Mouse (Mus musculus): ENCODE measurements around the gene Arhgap30.

The Arhgap30 gene

DNA sequence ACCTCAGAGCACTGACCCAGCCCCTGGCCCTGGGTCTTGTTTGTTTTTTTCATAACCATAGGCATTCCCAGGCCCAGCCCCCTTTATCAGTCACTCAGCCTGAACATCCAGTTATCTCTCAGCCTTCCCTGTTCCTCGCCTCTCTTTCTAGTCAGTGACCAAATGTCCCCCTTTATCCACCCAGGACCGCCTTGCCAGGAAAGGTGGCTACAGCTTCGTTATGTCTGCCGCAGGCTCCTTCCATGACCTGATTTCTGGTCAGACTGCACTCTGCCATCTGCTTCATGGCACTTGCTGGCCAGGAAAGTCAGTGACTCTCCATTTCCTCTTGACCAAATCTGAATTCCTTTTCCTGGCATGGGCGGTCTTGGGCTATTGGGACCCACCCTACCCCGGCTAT is 10.5 kb upstream of the Arhgap30 start:
- DNase-seq (ENCODE audit: low read depth, low spot score): no peak

GRCm38 (mm10) chr1:171379935-171380599 is 8.7 kb upstream of the Arhgap30 start:
- peak; percentile 82 for DNase-seq (ENCODE audit: low read depth, low spot score)

DNA sequence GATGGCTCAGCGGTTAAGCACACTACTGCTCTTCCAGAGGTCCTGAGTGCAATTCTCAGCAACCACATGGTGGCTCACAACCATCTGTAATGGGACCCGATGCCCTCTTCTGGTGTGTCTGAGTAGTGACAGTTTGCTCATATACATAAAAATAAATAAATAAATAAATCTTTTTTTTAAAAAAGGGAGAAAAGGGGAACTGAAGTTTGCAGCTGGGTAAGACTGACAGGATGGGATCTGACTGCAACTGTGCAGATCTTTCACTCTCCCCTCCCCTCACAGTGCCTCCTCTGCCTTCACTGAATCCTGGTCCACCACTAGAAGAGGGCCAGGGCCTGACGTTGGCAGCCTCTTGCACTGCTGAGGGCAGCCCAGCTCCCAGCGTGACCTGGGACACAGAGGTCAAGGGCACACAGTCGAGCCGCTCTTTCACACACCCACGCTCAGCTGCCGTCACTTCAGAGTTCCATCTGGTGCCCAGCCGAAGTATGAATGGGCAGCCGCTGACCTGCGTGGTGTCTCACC is 6.6 kb upstream of the Arhgap30 start:
- DNase-seq (ENCODE audit: low read depth, low spot score): no peak

DNA sequence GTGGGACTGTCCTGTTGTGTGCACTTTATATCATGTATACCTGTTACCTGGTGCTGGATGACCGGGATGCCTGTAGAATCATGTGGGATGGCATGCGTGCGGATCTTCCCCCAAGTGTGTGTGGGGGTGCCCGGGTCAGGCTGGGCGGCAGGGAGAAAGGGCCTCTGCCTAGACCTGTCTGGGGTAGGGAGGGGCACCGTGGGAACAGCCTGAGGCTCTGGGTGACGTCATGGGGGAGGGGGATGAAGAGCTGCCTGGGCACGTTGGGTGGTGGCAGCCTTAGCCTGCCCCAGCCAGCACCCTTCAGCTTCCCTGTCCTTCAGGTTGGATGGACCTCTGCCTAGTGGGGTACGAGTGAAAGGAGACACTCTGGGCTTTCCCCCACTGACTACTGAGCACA is 4.4 kb upstream of the Arhgap30 start:
- DNase-seq (ENCODE audit: low read depth, low spot score): no peak

GRCm38 (mm10) chr1:171385171-171385570 is 3.6 kb upstream of the Arhgap30 start:
- DNase-seq (ENCODE audit: low read depth, low spot score): no peak

GRCm38 (mm10) chr1:171387099-171387498 is 1.7 kb upstream of the Arhgap30 start:
- DNase-seq (ENCODE audit: low read depth, low spot score): peak; percentile 55

- no peak for DNase-seq (ENCODE audit: low read depth, low spot score)
Observed at GRCm38 (mm10) chr1:171390101-171390500, 1.3 kb downstream of the Arhgap30 start.

DNA sequence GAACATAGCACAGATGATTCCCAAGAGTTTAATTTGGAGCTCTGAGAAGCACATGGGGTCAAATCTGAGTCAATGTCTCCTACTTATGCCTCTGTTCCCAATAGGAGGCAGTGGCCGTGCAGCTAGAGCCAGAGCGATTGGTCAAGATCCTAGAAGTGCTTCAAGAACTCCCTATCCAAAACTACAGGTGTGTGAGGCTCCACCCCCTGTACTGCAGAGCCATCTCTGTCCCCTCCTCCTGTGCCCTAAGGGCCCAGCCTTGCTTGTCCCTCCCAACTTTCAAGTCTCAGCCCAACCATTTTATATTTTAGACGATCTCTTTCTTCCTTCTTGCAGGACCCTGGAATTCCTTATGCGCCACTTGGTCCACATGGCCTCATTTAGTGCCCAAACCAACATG is 13.1 kb downstream of the Arhgap30 start:
- no peak for DNase-seq (ENCODE audit: low read depth, low spot score)

DNA sequence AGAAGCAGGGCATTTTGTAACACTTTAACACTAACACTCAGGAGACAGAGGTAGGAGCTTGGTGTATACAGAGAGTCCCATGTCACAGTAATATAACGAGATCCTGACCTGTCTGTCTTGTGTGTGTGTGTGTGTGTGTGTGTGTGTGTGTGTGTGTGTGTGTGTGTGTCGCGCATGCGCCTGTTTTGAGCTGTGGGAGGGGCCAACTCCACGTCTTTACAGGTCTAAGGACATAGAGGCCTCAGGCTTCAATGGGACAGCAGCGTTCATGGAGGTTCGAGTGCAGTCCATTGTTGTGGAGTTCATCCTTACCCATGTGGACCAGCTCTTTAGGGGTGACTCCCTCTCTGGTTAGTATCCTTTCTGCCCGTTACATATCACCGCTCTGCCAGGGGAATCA is 14.2 kb downstream of the Arhgap30 start:
- DNase-seq (ENCODE audit: low read depth, low spot score): no peak

- DNase-seq (ENCODE audit: low read depth, low spot score): no peak
Observed at GRCm38 (mm10) chr1:171407263-171407662, 18.5 kb downstream of the Arhgap30 start.

DNA sequence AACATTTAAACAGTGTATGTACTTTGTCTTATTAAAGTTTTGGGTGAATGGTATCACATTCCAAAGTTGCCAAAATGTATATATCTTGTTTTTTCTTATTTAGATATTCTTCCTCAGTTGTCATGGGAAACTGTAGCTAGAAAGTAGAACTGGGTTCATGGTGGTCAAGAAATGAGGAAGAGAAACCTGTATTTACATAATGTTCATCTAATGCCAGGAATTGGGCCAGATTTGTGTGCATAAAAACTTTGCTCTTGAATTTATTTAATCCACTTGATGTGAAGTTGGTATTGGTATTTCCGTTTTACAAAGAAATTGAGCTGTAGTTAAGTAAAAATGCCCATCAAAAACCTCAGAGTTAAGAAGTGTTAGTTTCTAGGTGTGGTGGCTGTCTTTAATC is 21.5 kb downstream of the Arhgap30 start:
- no peak for DNase-seq (ENCODE audit: low read depth, low spot score)

- peak; percentile 96 for DNase-seq (ENCODE audit: low read depth, low spot score)
Observed at GRCm38 (mm10) chr1:171410947-171411484, 22.3 kb downstream of the Arhgap30 start, which contains the start of gene Usf1. Gene Usf1 (plus strand): TSS chr1:171411313.

- DNase-seq (ENCODE audit: low read depth, low spot score): no peak
Observed at GRCm38 (mm10) chr1:171411492-171411941, 22.8 kb downstream of the Arhgap30 start.

DNA sequence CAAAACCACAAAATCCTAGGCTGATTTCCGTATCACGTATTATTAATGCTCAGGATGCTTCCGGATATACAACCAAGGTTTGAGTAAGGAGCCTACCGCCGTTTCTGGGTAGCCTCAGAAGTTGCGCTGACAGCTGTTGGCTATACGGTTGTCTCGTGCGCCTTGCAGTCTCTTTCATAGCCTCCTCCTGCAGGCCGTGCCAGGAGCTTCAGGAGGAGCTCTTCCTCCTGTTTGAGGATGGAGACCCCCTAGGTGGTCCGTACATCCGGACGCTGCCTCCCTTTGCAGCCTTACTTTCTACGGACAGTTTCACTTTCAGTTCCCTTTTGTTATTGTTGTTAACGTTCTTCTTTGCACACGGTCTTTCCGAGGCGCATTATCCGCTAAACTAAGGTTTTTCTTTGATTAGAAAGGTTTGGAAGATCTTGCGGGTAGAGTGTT is 23.3 kb downstream of the Arhgap30 start:
- DNase-seq (ENCODE audit: low read depth, low spot score): peak; percentile 67

- DNase-seq (ENCODE audit: low read depth, low spot score): peak; percentile 49
Observed at GRCm38 (mm10) chr1:171412446-171412845, 23.7 kb downstream of the Arhgap30 start.

DNA sequence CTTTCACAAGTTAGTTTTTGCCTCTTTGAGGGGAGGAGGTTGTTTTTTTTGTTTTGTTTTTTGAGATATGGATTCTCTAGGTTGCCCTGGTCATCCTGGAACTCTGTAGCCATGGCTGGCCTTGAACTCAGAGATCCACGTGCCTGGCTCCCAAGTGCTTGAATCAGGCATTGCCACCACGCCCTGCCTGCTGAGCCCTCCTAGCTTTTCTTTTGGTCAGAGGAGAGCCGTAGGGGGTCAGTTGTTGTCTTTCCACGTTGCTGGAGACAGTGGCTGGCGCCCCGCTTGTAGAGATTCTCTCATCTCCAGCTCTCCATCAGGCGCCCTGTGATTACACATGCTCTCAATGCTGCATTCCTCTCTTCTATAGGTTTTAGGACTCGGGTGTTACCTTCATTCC is 24.9 kb downstream of the Arhgap30 start:
- DNase-seq (ENCODE audit: low read depth, low spot score): no peak

- no peak for DNase-seq (ENCODE audit: low read depth, low spot score)
Observed at GRCm38 (mm10) chr1:171418660-171419059, 29.9 kb downstream of the Arhgap30 start, which contains the start of gene Tstd1. Gene Tstd1 (plus strand): TSS chr1:171418872.

- DNase-seq (ENCODE audit: low read depth, low spot score): no peak
Observed at GRCm38 (mm10) chr1:171419291-171419882, 30.6 kb downstream of the Arhgap30 start.

- DNase-seq (ENCODE audit: low read depth, low spot score): no peak
Observed at GRCm38 (mm10) chr1:171419905-171420304, 31.2 kb downstream of the Arhgap30 start.

GRCm38 (mm10) chr1:171422504-171423095 is 33.8 kb downstream of the Arhgap30 start:
- no peak for DNase-seq (ENCODE audit: low read depth, low spot score)

- DNase-seq (ENCODE audit: low read depth, low spot score): no peak
Observed at GRCm38 (mm10) chr1:171424638-171425037, 35.9 kb downstream of the Arhgap30 start.

DNA sequence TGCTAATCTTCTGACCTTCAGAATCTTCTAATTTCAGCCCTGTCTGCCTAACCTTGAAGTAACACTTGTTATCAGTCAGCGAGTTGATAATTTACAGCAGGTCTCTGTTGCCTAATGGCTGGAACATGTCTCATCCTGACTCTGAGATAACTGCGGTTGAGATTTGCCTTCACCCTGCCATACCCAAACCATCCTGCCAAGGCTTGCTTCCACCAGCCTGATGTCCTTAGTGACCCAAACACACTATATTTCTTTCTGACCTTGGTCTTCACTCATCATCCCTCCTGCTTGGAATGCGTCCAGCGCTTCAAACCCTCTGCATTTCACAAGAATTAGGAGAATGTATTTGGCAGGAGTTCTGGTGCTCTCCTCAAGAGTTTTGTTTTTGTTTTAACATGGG is 36.4 kb downstream of the Arhgap30 start:
- DNase-seq (ENCODE audit: low read depth, low spot score): no peak
